Mouse (Mus musculus): Measurements from ENCODE around the gene Fbxo6. TPM values are rescaled to one million over a fixed set of nuclear protein-coding genes. Genes with fewer than 3 reads are reported as not detected.
"Not testable (repeated sequence)": the region's sequence is repeated elsewhere in the genome, so short reads cannot be mapped to it uniquely, and the experiment has no call there.

Fbxo6 gene
- polyA plus RNA-seq, 1 experiment from 2014 or later, result 16.4 TPM

DNA sequence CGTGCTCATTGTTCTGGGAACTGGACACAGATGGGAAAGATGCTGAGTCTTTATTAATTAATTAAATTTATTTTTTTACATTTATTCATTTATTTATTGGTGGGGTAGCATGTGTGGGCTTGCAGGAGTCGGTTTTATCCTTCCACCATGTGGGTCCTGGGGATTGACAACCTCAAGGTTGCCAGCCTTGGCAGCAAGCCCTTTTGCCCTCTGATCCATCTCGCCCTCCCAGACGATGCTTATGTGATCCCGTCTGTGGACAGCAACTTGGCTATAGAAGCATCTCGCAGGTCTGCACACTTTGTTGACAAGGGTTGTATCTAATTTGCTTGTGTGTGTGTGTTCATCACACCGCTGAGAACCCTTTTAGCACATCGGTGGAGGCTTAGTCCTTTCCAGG is 14.4 kb downstream of the Fbxo6 start:
- H3K4me1 ChIP-seq, result peaks cover 17% of the 10 kb centered on the region
- H3K27me3 ChIP-seq, result peaks cover 26% of the 10 kb centered on the region
- no peak overlapping the region for H3K27ac ChIP-seq
- no peaks in the 10 kb centered on the region for H3K36me3 ChIP-seq (replicated peaks)
- H3K4me3 ChIP-seq (replicated peaks), result no peak overlapping the region
- H3K9me3 ChIP-seq, result no peaks in the 10 kb centered on the region
- H3K9ac ChIP-seq, result no peak overlapping the region
- 72% methylated on average over 8 of the region's 8 CpGs for WGBS
- H3K4me2 ChIP-seq, result no peak overlapping the region
- no peak for ATAC-seq (ENCODE audit: low FRiP score)

DNA sequence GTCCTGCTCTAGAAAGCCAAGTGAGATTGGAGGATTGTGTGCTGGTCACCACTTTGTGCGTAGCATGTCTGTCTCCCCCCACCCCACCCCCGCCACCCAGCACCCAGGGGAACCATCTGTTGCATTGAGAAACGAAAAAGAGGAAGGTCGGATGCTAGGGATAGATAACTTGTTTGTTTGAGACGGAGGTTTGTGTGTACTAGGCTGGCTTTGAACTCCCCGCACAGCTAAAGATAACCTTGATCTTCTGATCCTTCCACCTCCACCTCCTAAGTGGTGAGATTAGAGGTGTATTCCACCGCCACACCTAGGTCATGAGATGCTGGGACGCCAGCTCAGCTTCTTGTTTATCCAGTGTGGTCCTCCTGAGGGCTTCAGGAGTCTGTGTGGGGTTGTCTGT is 17.0 kb downstream of the Fbxo6 start:
- H3K27me3 ChIP-seq, result peaks cover 30% of the 10 kb centered on the region
- no peak overlapping the region for H3K4me2 ChIP-seq
- no peaks in the 10 kb centered on the region for H3K36me3 ChIP-seq (replicated peaks)
- no peak for ATAC-seq (ENCODE audit: low FRiP score)
- H3K27ac ChIP-seq, result no peak overlapping the region
- H3K4me3 ChIP-seq (replicated peaks), result no peak overlapping the region
- peaks cover 29% of the 10 kb centered on the region for H3K4me1 ChIP-seq
- WGBS, result 87% methylated on average over 8 of the region's 8 CpGs
- no peak overlapping the region for H3K9ac ChIP-seq
- H3K9me3 ChIP-seq, result no peaks in the 10 kb centered on the region

DNA sequence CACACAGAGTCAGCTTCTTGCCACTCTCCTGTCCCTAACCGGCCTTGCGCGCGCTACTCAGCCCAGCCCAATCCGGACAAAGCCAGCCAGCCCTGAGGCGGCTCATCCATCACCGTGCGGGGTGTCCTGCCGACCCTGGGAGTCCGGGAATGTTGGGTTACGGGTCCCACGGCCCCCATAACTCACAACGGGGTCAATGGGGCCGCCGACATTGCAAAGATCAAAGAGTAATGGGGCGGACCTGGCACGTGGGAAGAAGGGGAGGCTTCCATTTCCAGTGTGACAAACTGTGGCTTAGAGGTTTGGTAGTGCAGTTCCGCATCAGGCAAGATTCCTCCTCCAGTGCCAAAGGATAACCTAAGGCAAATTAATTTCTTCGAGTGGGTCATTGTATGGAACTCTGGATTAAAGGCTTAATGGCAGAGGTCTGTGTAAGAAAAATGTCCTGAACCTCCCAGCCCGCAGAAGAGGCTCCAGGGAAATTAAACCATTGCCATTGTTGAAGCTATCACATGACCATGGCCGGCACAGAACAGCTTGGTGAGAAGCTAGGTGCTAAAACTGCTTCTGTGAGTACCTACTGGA is 20.4 kb downstream of the Fbxo6 start:
- peak overlapping the region; percentile 91 for H3K4me2 ChIP-seq
- peaks cover 32% of the 10 kb centered on the region for H3K27me3 ChIP-seq
- H3K4me1 ChIP-seq, result peaks cover 47% of the 10 kb centered on the region
- H3K9ac ChIP-seq, result peak overlapping the region; percentile 96
- peak overlapping the region; percentile 96 for H3K27ac ChIP-seq
- ATAC-seq (ENCODE audit: low FRiP score), result peak; percentile 69
- H3K36me3 ChIP-seq (replicated peaks), result no peaks in the 10 kb centered on the region
- H3K9me3 ChIP-seq, result no peaks in the 10 kb centered on the region
- peak overlapping the region; percentile 81 for H3K4me3 ChIP-seq (replicated peaks)
- WGBS, result under 1% methylated on average over 21 of the region's 21 CpGs

DNA sequence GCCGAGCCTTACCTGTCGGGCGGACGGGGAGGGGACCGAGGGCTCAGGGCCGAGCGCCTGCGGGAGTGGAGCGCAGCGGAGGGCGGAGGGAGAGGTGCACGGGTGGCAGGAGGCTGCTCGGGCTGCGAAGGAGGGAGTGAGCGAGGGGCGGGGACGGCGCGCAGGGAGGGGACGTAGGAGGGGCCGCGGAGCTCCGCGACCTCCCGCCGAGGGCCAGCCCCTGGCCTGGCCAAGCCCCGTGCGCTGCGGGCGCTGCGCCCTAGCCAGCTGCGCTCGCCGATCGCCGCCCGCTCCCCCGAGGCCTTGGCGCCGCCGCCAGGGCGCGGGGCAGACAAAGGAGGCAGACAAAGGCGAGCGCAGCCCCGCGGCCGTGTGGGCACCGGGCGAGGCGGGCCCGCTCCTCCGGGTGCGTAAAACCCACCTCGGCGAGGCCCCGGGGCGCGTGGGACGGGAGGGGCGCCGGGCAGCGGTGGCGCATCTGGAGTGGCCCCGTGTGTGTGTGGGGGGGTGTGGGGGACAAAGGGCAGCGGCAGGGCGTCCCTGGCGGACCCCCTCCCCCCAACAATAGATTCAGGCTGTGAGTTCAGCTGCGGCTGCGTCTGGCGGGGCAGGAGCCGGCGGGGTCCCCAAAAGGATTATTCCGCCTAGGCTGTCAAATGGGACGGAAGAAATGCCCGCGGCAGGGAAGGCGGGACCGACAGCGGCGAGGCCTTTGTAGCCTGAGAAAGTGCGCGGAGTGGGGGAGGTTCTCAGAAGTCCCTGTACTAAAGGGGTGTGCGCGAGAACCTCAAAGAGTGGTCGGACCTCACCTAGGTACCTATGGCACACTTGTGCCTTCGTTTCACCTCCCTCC is 21.2 kb downstream of the Fbxo6 start, which contains the start of gene Draxin:
TSS of gene Draxin (minus strand) at position 138 of the 853 bp plus-strand sequence.
- H3K27me3 ChIP-seq, result peaks cover 32% of the 10 kb centered on the region
- H3K4me1 ChIP-seq, result peaks cover 47% of the 10 kb centered on the region
- peak within 1 kb of the TSS; percentile 96 for H3K9ac ChIP-seq
- peak within 1 kb of the TSS; percentile 96 for H3K27ac ChIP-seq
- peak; percentile 89 for ATAC-seq (ENCODE audit: low FRiP score)
- under 1% methylated on average over 76 of the region's 87 CpGs for WGBS
- no peaks in the 10 kb centered on the region for H3K9me3 ChIP-seq
- no peaks in the 10 kb centered on the region for H3K36me3 ChIP-seq (replicated peaks)
- H3K4me3 ChIP-seq (replicated peaks), result peak within 1 kb of the TSS; percentile 81
- H3K4me2 ChIP-seq, result peak within 1 kb of the TSS; percentile 91

DNA sequence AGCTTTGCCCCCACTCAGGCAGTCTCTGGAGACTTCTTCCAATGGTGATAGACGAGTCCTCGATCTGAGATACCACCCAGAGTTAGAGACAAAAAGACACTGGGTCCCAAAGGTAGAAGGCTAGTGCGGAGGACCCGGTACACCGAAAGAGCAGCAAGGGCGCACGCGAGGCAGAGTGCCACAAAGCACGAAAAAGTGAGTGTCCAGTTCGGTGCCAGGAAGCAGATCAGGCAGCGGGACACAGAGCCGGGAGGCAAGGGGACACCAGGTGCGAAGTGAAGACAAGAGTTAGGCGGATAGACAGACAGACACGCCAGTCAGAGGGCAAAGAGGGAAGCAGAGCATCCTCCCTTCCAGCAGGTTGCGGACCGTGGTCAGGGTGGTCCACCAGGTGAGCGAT is 21.8 kb downstream of the Fbxo6 start, which contains the start of gene Mad2l2:
TSS of gene Mad2l2 (plus strand) at position 252 of the 400 bp plus-strand sequence.
- Histone ChIP-seq H3K27ac (peak within 1 kb of the TSS; percentile 96), H3K4me3 (replicated peaks) (peak within 1 kb of the TSS; percentile 81), H3K9ac (peak within 1 kb of the TSS; percentile 96), H3K4me1 (peaks cover 47% of the 10 kb centered on the region), H3K4me2 (peak within 1 kb of the TSS; percentile 91), H3K27me3 (peaks cover 32% of the 10 kb centered on the region), H3K36me3 (replicated peaks) (no peaks in the 10 kb centered on the region), H3K9me3 (no peaks in the 10 kb centered on the region)
- peak; percentile 5; the same call in 1 of the 2 replicates for ATAC-seq (ENCODE audit: low FRiP score)
- WGBS, result 1% methylated on average over 18 of the region's 18 CpGs

DNA sequence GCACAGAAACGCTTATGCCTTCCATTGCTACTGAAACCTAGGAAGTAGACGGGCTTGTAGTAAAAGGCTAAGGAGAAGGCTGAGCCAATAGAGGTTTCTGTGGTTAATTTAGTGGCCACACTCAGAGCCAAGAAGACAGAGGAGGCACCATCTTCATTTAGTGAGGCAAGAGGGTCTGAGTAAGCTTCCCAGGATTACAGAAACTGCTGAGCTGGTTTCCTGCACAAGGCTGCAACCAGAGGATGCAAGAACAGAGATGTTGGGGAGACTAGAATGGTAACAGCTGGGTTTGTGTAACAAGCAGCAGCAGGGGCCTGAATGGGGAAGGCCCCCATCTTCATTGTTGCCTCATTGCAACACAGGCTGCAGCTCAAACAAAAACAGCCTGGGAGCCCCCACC is 23.3 kb downstream of the Fbxo6 start:
- H3K4me1 ChIP-seq, result peaks cover 50% of the 10 kb centered on the region

DNA sequence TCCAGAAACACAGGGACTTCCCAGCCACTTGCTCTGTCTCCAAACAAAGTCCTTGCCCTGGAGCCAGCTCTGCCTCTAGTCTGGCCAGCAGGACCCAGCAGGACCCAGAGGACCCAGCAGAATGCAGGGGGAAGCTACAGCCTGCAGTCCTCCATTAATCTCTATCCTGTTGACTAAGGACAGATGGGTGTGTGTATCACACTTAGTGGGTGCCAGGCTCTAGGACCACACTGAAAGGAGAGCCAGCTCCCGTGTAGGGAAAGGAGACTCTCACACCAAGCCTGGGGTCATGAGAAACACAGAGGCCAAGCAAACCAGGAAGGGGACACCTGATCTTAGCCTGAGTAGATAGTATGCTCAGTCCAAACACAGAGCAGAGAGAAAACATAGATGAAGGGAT is 23.7 kb downstream of the Fbxo6 start:
- Histone ChIP-seq H3K4me2 (peak overlapping the region; percentile 91), H3K9ac (no peak overlapping the region), H3K27me3 (peaks cover 32% of the 10 kb centered on the region), H3K36me3 (replicated peaks) (no peaks in the 10 kb centered on the region), H3K4me1 (peaks cover 55% of the 10 kb centered on the region), H3K4me3 (replicated peaks) (no peak overlapping the region), H3K9me3 (no peaks in the 10 kb centered on the region), H3K27ac (no peak overlapping the region)
- WGBS, result 72% methylated on average over 1 of the region's 1 CpGs
- no peak for ATAC-seq (ENCODE audit: low FRiP score)

More for the DNA sequence above, 23.3 kb downstream of the Fbxo6 start:
- Histone ChIP-seq H3K4me3 (replicated peaks) (peak overlapping the region; percentile 81; the same call in 1 of the 2 replicates), H3K9me3 (no peaks in the 10 kb centered on the region), H3K9ac (0 out of 2 replicates have a peak overlapping the region, but pooled peaks have one; percentile 29), H3K36me3 (replicated peaks) (no peaks in the 10 kb centered on the region), H3K27me3 (peaks cover 32% of the 10 kb centered on the region), H3K27ac (no peak overlapping the region), H3K4me2 (peak overlapping the region; percentile 91)
- WGBS, result 79% methylated on average over 2 of the region's 2 CpGs
- ATAC-seq (ENCODE audit: low FRiP score), result no peak

DNA sequence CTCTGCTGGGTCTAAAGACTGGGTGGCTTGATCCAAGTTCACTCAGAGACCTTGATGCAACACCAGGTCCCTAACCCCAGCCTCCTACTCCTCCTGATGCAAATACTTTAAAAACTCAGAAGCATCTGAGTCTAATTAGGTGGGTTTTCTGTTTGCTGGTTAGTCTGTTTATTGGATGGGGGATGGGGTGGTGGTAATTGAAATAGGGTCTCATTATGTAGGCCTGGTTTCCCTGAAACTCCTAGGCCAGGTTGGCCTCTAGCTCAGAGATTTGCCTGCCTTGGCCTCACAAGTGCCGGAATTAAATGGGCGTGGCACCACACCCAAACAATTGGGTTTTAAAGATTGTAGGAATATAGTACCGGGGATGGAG is 29.3 kb downstream of the Fbxo6 start:
- Histone ChIP-seq H3K36me3 (replicated peaks) (no peaks in the 10 kb centered on the region), H3K4me3 (replicated peaks) (no peak overlapping the region), H3K4me2 (peak overlapping the region; percentile 30), H3K27me3 (peaks cover 4% of the 10 kb centered on the region; the same call in 1 of the 2 replicates), H3K9ac (peak overlapping the region; percentile 36; the same call in 1 of the 2 replicates), H3K9me3 (no peaks in the 10 kb centered on the region), H3K4me1 (peaks cover 37% of the 10 kb centered on the region), H3K27ac (peak overlapping the region; percentile 77)
- no peak for ATAC-seq (ENCODE audit: low FRiP score)
- WGBS, result 58% methylated on average over 3 of the region's 3 CpGs

DNA sequence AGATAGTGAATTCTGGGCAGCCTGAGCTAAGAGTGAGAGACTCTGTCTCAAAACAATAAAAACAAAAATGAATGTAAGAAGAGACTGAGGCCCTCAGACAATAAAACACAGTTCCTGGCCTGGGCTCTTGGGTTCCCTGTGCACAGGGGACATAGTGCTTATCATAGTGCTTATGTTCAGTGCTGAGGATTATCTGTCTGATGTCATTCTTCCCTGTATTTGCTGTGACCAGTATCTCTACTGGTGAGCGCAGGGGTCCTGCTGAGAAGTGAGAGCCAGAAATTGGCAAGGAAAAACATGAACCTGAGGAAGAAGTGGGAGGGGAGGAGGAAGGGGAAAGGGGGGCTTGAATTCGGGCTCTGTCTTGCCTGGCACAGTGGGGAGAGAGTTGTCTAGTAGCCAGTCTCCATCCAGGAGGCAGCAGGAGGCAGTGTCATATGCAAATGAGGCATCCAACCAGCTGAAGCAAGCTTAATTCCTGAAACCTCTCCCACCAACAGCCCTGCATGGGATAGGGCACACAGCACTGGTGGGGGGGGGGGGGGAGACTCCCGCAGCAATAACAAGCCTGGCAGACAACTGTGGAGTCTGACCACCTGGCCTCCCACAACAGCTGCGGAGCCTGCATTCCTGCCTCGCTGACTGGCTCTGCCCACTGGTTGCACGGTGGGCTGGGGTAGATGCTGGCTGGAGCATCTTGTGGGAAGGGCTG is 29.8 kb downstream of the Fbxo6 start:
- no peak overlapping the region for H3K4me3 ChIP-seq (replicated peaks)
- H3K9me3 ChIP-seq, result no peaks in the 10 kb centered on the region
- no peaks in the 10 kb centered on the region for H3K36me3 ChIP-seq (replicated peaks)
- no peaks in the 10 kb centered on the region for H3K27me3 ChIP-seq
- peak; percentile 87 for ATAC-seq (ENCODE audit: low FRiP score)
- WGBS, result 9% methylated on average over 6 of the region's 6 CpGs
- peak overlapping the region; percentile 30 for H3K4me2 ChIP-seq
- H3K9ac ChIP-seq, result peak overlapping the region; percentile 36
- peak overlapping the region; percentile 77 for H3K27ac ChIP-seq
- peaks cover 34% of the 10 kb centered on the region for H3K4me1 ChIP-seq

DNA sequence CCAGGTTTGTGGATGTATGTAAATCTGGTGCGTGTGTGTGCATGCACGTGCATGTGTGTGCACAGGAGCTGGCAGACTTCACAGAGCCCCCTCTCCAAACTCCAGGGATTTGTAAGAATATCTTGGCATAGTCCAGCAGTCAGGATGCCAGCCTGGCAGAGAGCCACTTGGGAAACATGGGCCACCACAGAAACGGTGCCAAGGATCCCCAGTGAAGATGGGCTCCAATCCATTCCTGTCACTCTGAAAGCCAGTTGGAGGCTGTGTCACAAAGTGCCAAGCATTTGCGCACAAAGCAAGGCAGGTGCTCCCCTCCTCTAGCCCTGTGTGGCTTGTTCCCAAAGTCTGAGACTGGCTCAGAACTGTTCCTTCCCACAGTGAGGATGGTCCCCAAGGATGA is 30.6 kb downstream of the Fbxo6 start:
- Histone ChIP-seq H3K9me3 (no peaks in the 10 kb centered on the region; the same call in 1 of the 2 replicates), H3K4me2 (no peak overlapping the region), H3K36me3 (replicated peaks) (no peaks in the 10 kb centered on the region), H3K4me1 (peaks cover 29% of the 10 kb centered on the region), H3K27ac (peak overlapping the region; percentile 77), H3K4me3 (replicated peaks) (no peak overlapping the region), H3K27me3 (no peaks in the 10 kb centered on the region), H3K9ac (no peak overlapping the region)
- no peak for ATAC-seq (ENCODE audit: low FRiP score)
- 82% methylated on average over 4 of the region's 4 CpGs for WGBS

DNA sequence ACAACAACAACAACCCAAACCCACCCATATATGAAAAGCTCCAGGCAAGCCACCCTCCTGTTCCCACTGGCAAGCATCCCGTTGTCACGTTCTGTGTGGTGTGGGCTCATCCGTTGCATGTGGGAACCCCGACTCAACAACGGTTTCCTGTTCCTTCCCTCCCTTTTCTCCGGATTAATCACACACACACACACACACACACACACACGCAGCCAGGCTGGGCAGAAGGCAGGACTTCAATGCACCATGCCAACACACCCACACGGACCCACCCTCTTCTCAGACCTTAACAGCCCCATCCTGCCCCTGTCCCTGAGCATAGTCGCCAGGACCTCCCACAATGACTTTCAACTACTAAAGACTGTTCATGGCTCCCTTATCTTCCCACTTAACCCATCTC is 31.4 kb downstream of the Fbxo6 start:
- Histone ChIP-seq H3K27ac (peak overlapping the region; percentile 31; the same call in 1 of the 2 replicates), H3K4me1 (peaks cover 32% of the 10 kb centered on the region), H3K4me3 (replicated peaks) (no peak overlapping the region), H3K9ac (no peak overlapping the region), H3K27me3 (0 out of 2 replicates have a peak, but pooled peaks cover 4% of the 10 kb centered on the region), H3K9me3 (no peaks in the 10 kb centered on the region; the same call in 1 of the 2 replicates), H3K36me3 (replicated peaks) (no peaks in the 10 kb centered on the region), H3K4me2 (no peak overlapping the region)
- no peak for ATAC-seq (ENCODE audit: low FRiP score)
- WGBS, result 83% methylated on average over 9 of the region's 9 CpGs

DNA sequence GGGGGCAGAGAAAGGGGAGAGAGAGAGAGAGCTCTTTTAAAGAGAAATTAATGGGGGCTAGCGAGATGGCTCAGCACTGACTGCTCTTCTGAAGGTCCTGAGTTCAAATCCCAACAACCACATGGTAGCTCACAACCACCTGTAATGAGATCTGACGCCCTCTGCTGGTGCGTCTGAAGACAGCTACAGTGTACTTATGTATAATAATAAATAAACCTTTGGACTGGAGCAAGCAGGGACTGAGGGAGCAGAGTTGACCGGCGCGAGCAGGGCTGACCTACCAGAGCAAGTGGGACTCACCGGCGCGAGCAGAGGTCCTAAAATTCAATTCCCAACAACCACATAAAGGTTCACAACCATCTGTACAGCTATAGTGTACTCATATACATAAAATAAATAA is 32.4 kb downstream of the Fbxo6 start:
- H3K4me1 ChIP-seq, result peaks cover 38% of the 10 kb centered on the region
- not testable (repeated sequence) for H3K4me3 ChIP-seq (replicated peaks); ATAC-seq (ENCODE audit: low FRiP score); H3K36me3 ChIP-seq (replicated peaks); H3K9ac ChIP-seq; H3K9me3 ChIP-seq; H3K27ac ChIP-seq; H3K27me3 ChIP-seq; H3K4me2 ChIP-seq
- WGBS, result 86% methylated on average over 9 of the region's 9 CpGs

Data from forebrain, embryonic 12.5 days (tissue).